Mouse (Mus musculus): ENCODE data around the gene Trappc2l.
"Not testable (repeated sequence)": the region's sequence is repeated elsewhere in the genome, so short reads cannot be mapped to it uniquely, and the experiment has no call there.

The Trappc2l gene

GRCm38 (mm10) chr8:122629388-122629787 lies 17.9 kb downstream of the Trappc2l start:
- DNase-seq: no peak

GRCm38 (mm10) chr8:122630696-122631095 lies 19.3 kb downstream of the Trappc2l start:
- no peak for DNase-seq

- DNase-seq: not testable (repeated sequence)
Observed at GRCm38 (mm10) chr8:122632134-122632533, 20.7 kb downstream of the Trappc2l start.

- no peak for DNase-seq
Observed at GRCm38 (mm10) chr8:122633205-122633604, 21.8 kb downstream of the Trappc2l start.

- DNase-seq: no peak
Observed at GRCm38 (mm10) chr8:122635878-122636802, 24.7 kb downstream of the Trappc2l start.

GRCm38 (mm10) chr8:122636803-122637175 lies 25.3 kb downstream of the Trappc2l start:
- no peak for DNase-seq

- DNase-seq: no peak
Observed at GRCm38 (mm10) chr8:122637230-122637629, 25.8 kb downstream of the Trappc2l start.

GRCm38 (mm10) chr8:122638601-122639000 lies 27.2 kb downstream of the Trappc2l start:
- no peak for DNase-seq

GRCm38 (mm10) chr8:122639521-122640248 lies 28.2 kb downstream of the Trappc2l start:
- DNase-seq: no peak

- no peak for DNase-seq
Observed at GRCm38 (mm10) chr8:122640825-122641224, 29.4 kb downstream of the Trappc2l start.

- DNase-seq: no peak
Observed at GRCm38 (mm10) chr8:122641406-122641805, 30.0 kb downstream of the Trappc2l start.

GRCm38 (mm10) chr8:122642071-122642470 lies 30.6 kb downstream of the Trappc2l start:
- DNase-seq: no peak

- DNase-seq: no peak
Observed at GRCm38 (mm10) chr8:122644175-122644954, 32.9 kb downstream of the Trappc2l start.

- no peak for DNase-seq
Observed at GRCm38 (mm10) chr8:122646337-122646736, 34.9 kb downstream of the Trappc2l start.

- DNase-seq: no peak
Observed at GRCm38 (mm10) chr8:122648192-122648970, 36.9 kb downstream of the Trappc2l start.

- no peak for DNase-seq
Observed at GRCm38 (mm10) chr8:122651326-122651921, 40.0 kb downstream of the Trappc2l start.

GRCm38 (mm10) chr8:122652643-122653042 lies 41.2 kb downstream of the Trappc2l start:
- DNase-seq: no peak

GRCm38 (mm10) chr8:122654768-122655167 lies 43.3 kb downstream of the Trappc2l start:
- DNase-seq: no peak

GRCm38 (mm10) chr8:122656056-122656999 lies 44.9 kb downstream of the Trappc2l start:
- no peak for DNase-seq

- no peak for DNase-seq
Observed at GRCm38 (mm10) chr8:122658149-122658806, 46.8 kb downstream of the Trappc2l start.
